Mouse (Mus musculus): ENCODE measurements at regions not wholly inside any gene's neighbourhood (a gene's known extent, or its start where the extent isn't known, plus 50 kb on each side); places are given as distances from the start of the nearest gene placed in this dataset.
"Not testable (repeated sequence)": the region's sequence is repeated elsewhere in the genome, so short reads cannot be mapped to it uniquely, and the experiment has no call there.

GRCm38 (mm10) chr3:59563486-59564006, 166.0 kb upstream of the Gm5538 start:
- not testable (repeated sequence) for H3K4me1 ChIP-seq (ENCODE audit: control insufficient read depth in 1 of 2, insufficient read depth in 2 of 2, low read length in 2 of 2); DNase-seq (ENCODE audit: low read depth, low spot score); H3K9ac ChIP-seq (ENCODE audit: control insufficient read depth, low read depth, low read length, poor library complexity, severe bottlenecking); H3K79me2 ChIP-seq (ENCODE audit: control insufficient read depth, insufficient read depth, low read length, poor library complexity); H3K27me3 ChIP-seq (ENCODE audit: control insufficient read depth in 1 of 2, insufficient read depth in 2 of 2, low read length in 2 of 2); H3K27ac ChIP-seq (ENCODE audit: control insufficient read depth, low read depth, low read length); H3K9me3 ChIP-seq (replicated peaks; ENCODE audit: insufficient read depth, low read length); H3K4me3 ChIP-seq (ENCODE audit: control insufficient read depth in 1 of 2, insufficient read depth in 1 of 2, low read depth in 2 of 2, low read length in 2 of 2); H3K36me3 ChIP-seq (ENCODE audit: control insufficient read depth in 1 of 2, insufficient read depth in 2 of 2, low read length in 2 of 2)

DNA sequence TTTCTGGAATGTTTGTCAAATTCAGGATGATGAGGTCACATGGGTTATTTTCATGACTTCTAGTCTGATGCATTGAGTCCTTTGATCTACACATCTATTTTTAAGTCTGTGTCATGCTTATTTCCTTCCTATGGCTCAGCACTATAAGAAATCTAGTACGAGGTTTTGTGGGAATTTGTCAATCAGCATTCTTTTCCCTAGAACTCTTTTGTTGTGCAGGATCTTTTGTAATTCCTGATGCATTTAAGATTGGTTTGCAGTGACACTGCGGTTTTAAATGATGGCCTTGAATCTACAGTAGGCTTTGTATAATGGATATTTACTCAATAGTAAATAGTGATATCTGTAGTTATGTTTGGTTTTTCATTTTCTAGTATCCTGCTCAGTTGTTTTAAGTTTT, 187.0 kb upstream of the Gm5538 start:
- H3K4me3 ChIP-seq (ENCODE audit: control insufficient read depth in 1 of 2, insufficient read depth in 1 of 2, low read depth in 2 of 2, low read length in 2 of 2) = no peak overlapping the region
- DNase-seq (ENCODE audit: low read depth, low spot score) = no peak
- H3K9me3 ChIP-seq (replicated peaks; ENCODE audit: insufficient read depth, low read length) = no peaks in the 10 kb centered on the region
- no peaks in the 10 kb centered on the region for H3K79me2 ChIP-seq (ENCODE audit: control insufficient read depth, insufficient read depth, low read length, poor library complexity)
- no peaks in the 10 kb centered on the region for H3K36me3 ChIP-seq (ENCODE audit: control insufficient read depth in 1 of 2, insufficient read depth in 2 of 2, low read length in 2 of 2)
- no peak overlapping the region for H3K9ac ChIP-seq (ENCODE audit: control insufficient read depth, low read depth, low read length, poor library complexity, severe bottlenecking)
- H3K27me3 ChIP-seq (ENCODE audit: control insufficient read depth in 1 of 2, insufficient read depth in 2 of 2, low read length in 2 of 2) = no peaks in the 10 kb centered on the region
- H3K4me1 ChIP-seq (ENCODE audit: control insufficient read depth in 1 of 2, insufficient read depth in 2 of 2, low read length in 2 of 2) = no peaks in the 10 kb centered on the region
- H3K27ac ChIP-seq (ENCODE audit: control insufficient read depth, low read depth, low read length) = no peak overlapping the region
- TF ChIP-seq SMC3 (IDR thresholded peaks at IDR 0.05; ENCODE audit: low read depth, low read length) = no peak
- TF ChIP-seq ZKSCAN1 (IDR thresholded peaks at IDR 0.05; ENCODE audit: low read depth, low read length) = no peak
- TF ChIP-seq ZMIZ1 (IDR thresholded peaks at IDR 0.05; ENCODE audit: low read depth, low read length) = no peak
- no peak for TF ChIP-seq RCOR1 (IDR thresholded peaks at IDR 0.05; ENCODE audit: low read depth, low read length)

- not testable (repeated sequence) for DNase-seq (ENCODE audit: low read depth, low spot score); H3K79me2 ChIP-seq (ENCODE audit: control insufficient read depth, insufficient read depth, low read length, poor library complexity); H3K4me1 ChIP-seq (ENCODE audit: control insufficient read depth in 1 of 2, insufficient read depth in 2 of 2, low read length in 2 of 2); H3K27me3 ChIP-seq (ENCODE audit: control insufficient read depth in 1 of 2, insufficient read depth in 2 of 2, low read length in 2 of 2); H3K9ac ChIP-seq (ENCODE audit: control insufficient read depth, low read depth, low read length, poor library complexity, severe bottlenecking); H3K36me3 ChIP-seq (ENCODE audit: control insufficient read depth in 1 of 2, insufficient read depth in 2 of 2, low read length in 2 of 2); H3K9me3 ChIP-seq (replicated peaks; ENCODE audit: insufficient read depth, low read length); H3K27ac ChIP-seq (ENCODE audit: control insufficient read depth, low read depth, low read length); H3K4me3 ChIP-seq (ENCODE audit: control insufficient read depth in 1 of 2, insufficient read depth in 1 of 2, low read depth in 2 of 2, low read length in 2 of 2)
Observed at GRCm38 (mm10) chr3:59540547-59540946, 189.0 kb upstream of the Gm5538 start.

GRCm38 (mm10) chr3:59539893-59540292, 189.7 kb upstream of the Gm5538 start:
- H3K36me3 ChIP-seq (ENCODE audit: control insufficient read depth in 1 of 2, insufficient read depth in 2 of 2, low read length in 2 of 2); H3K4me1 ChIP-seq (ENCODE audit: control insufficient read depth in 1 of 2, insufficient read depth in 2 of 2, low read length in 2 of 2); H3K9me3 ChIP-seq (replicated peaks; ENCODE audit: insufficient read depth, low read length); H3K79me2 ChIP-seq (ENCODE audit: control insufficient read depth, insufficient read depth, low read length, poor library complexity); H3K27me3 ChIP-seq (ENCODE audit: control insufficient read depth in 1 of 2, insufficient read depth in 2 of 2, low read length in 2 of 2); H3K27ac ChIP-seq (ENCODE audit: control insufficient read depth, low read depth, low read length); H3K4me3 ChIP-seq (ENCODE audit: control insufficient read depth in 1 of 2, insufficient read depth in 1 of 2, low read depth in 2 of 2, low read length in 2 of 2); DNase-seq (ENCODE audit: low read depth, low spot score); H3K9ac ChIP-seq (ENCODE audit: control insufficient read depth, low read depth, low read length, poor library complexity, severe bottlenecking): not testable (repeated sequence)
